Mouse (Mus musculus) spleen, postnatal 36 days (tissue): ENCODE results near the gene Actn3.

ENCODE experiments used
- DNase-seq, 2 experiments: peaks; one replicate each; pipeline ENCODE4 v3.0.0; 2022; ENCODE audit warnings: low spot score in 2 of 2, mixed read lengths in 1 of 2

Gene Actn3

GRCm38 (mm10) chr19:4811909-4812242 is 65.8 kb downstream of the Actn3 start:
- no peak for DNase-seq
